Mouse (Mus musculus): ENCODE results near the gene Aqp1. TPM values are rescaled to one million over a fixed set of nuclear protein-coding genes. Genes with fewer than 3 reads are reported as not detected.

The Aqp1 gene
- polyA plus RNA-seq, 1 experiment from 2014 or later, result 69.9 TPM

- Histone ChIP-seq H3K4me1 (ENCODE audit: insufficient read depth, low read length) (peaks cover 4% of the 10 kb centered on the region), H3K9ac (replicated peaks; ENCODE audit: low read length) (no peak overlapping the region), H3K4me2 (replicated peaks; ENCODE audit: low read depth, low read length) (no peak overlapping the region), H3K27ac (ENCODE audit: low read length) (no peak overlapping the region), H3K9me3 (ENCODE audit: low read length) (no peaks in the 10 kb centered on the region), H3K27me3 (ENCODE audit: insufficient read depth, low read length) (0 out of 2 replicates have a peak, but pooled peaks cover 2% of the 10 kb centered on the region), H3K36me3 (ENCODE audit: insufficient read depth, low read length) (no peaks in the 10 kb centered on the region), H3K4me3 (ENCODE audit: low read length) (no peak overlapping the region)
- ATAC-seq (ENCODE audit: low FRiP score, low TSS enrichment), result no peak
- WGBS, result 18% methylated on average over 4 of the region's 4 CpGs
These were observed 55.6 kb downstream of the Aqp1 start for GRCm38 (mm10) chr6:55391814-55392213.

GRCm38 (mm10) chr6:55392453-55392852 is 56.2 kb downstream of the Aqp1 start:
- Histone ChIP-seq H3K4me1 (ENCODE audit: insufficient read depth, low read length) (peaks cover 5% of the 10 kb centered on the region), H3K27me3 (ENCODE audit: insufficient read depth, low read length) (0 out of 2 replicates have a peak, but pooled peaks cover 2% of the 10 kb centered on the region), H3K9ac (replicated peaks; ENCODE audit: low read length) (no peak overlapping the region), H3K36me3 (ENCODE audit: insufficient read depth, low read length) (no peaks in the 10 kb centered on the region), H3K4me3 (ENCODE audit: low read length) (no peak overlapping the region), H3K4me2 (replicated peaks; ENCODE audit: low read depth, low read length) (0 out of 2 replicates have a peak overlapping the region, but pooled peaks have one; percentile 7), H3K9me3 (ENCODE audit: low read length) (no peaks in the 10 kb centered on the region), H3K27ac (ENCODE audit: low read length) (no peak overlapping the region)
- ATAC-seq (ENCODE audit: low FRiP score, low TSS enrichment), result peak; percentile 70
- 8% methylated on average over 4 of the region's 4 CpGs for WGBS

GRCm38 (mm10) chr6:55394854-55395253 is 58.6 kb downstream of the Aqp1 start:
- Histone ChIP-seq H3K36me3 (ENCODE audit: insufficient read depth, low read length) (no peaks in the 10 kb centered on the region), H3K9me3 (ENCODE audit: low read length) (no peaks in the 10 kb centered on the region), H3K27ac (ENCODE audit: low read length) (no peak overlapping the region), H3K4me1 (ENCODE audit: insufficient read depth, low read length) (peaks cover 5% of the 10 kb centered on the region), H3K27me3 (ENCODE audit: insufficient read depth, low read length) (no peaks in the 10 kb centered on the region), H3K4me2 (replicated peaks; ENCODE audit: low read depth, low read length) (no peak overlapping the region), H3K9ac (replicated peaks; ENCODE audit: low read length) (no peak overlapping the region), H3K4me3 (ENCODE audit: low read length) (no peak overlapping the region)
- WGBS, result 79% methylated on average over 10 of the region's 10 CpGs
- no peak for ATAC-seq (ENCODE audit: low FRiP score, low TSS enrichment)

DNA sequence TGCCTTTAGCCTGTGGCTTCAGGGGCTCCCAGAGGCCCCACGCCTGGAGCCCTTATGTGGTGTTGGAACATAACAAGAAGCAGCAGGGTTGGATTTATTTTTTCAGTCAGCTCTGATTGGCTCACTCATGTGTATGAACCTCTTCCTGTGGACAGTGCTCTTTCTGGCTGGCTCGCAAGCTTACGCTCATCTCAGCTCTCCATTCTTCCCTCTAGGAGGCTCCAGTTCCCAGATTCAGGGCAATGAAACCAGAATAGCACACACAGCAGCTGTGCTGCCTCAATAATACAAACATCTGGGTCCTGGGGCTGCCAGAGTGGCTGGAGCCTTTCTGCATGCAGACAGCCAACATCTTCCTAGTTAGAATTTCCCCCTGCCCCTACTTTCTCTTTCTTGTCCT is 59.9 kb downstream of the Aqp1 start:
- H3K36me3 ChIP-seq (ENCODE audit: insufficient read depth, low read length), result no peaks in the 10 kb centered on the region
- no peak overlapping the region for H3K9ac ChIP-seq (replicated peaks; ENCODE audit: low read length)
- peak; percentile 79 for ATAC-seq (ENCODE audit: low FRiP score, low TSS enrichment)
- no peaks in the 10 kb centered on the region for H3K27me3 ChIP-seq (ENCODE audit: insufficient read depth, low read length)
- H3K4me2 ChIP-seq (replicated peaks; ENCODE audit: low read depth, low read length), result no peak overlapping the region
- no peaks in the 10 kb centered on the region for H3K9me3 ChIP-seq (ENCODE audit: low read length)
- H3K27ac ChIP-seq (ENCODE audit: low read length), result 0 out of 2 replicates have a peak overlapping the region, but pooled peaks have one; percentile 31
- peaks cover 5% of the 10 kb centered on the region for H3K4me1 ChIP-seq (ENCODE audit: insufficient read depth, low read length)
- no peak overlapping the region for H3K4me3 ChIP-seq (ENCODE audit: low read length)
- WGBS, result 33% methylated on average over 3 of the region's 3 CpGs

DNA sequence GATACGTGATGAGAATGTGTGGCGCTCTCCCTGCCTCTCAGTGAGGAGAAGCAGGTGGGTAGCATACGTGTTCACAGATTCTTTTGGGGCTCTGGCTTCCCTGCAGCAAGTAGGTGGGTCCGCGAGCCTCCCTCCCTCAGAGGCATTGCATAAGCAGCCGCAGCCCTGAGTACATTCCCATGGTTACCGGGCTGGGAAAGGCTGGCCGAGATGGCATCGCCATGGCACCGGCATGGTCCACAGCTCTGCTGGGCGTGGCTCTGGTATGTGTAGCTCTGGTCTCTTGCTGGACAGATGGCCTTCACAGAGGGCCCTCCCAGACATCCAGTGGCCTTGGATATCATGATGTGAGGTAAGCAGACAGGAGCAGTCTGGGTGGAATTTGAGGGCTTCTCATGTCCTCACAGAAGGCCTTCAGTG is 60.4 kb downstream of the Aqp1 start:
- H3K4me3 ChIP-seq (ENCODE audit: low read length), result no peak overlapping the region
- no peak overlapping the region for H3K4me2 ChIP-seq (replicated peaks; ENCODE audit: low read depth, low read length)
- WGBS, result 50% methylated on average over 11 of the region's 11 CpGs
- H3K9ac ChIP-seq (replicated peaks; ENCODE audit: low read length), result no peak overlapping the region
- H3K27me3 ChIP-seq (ENCODE audit: insufficient read depth, low read length), result no peaks in the 10 kb centered on the region
- H3K4me1 ChIP-seq (ENCODE audit: insufficient read depth, low read length), result peaks cover 5% of the 10 kb centered on the region
- 0 out of 2 replicates have a peak overlapping the region, but pooled peaks have one; percentile 31 for H3K27ac ChIP-seq (ENCODE audit: low read length)
- no peaks in the 10 kb centered on the region for H3K36me3 ChIP-seq (ENCODE audit: insufficient read depth, low read length)
- no peaks in the 10 kb centered on the region for H3K9me3 ChIP-seq (ENCODE audit: low read length)
- 0 out of 2 replicates have a peak, but pooled peaks have one; percentile 35 for ATAC-seq (ENCODE audit: low FRiP score, low TSS enrichment)

Small RNA genes within 50 kb of the gene (microRNA-seq; reads per million reads assigned to microRNA genes)
- not detected for gene Gm25458

Other genes with a start within 250 kb of the Aqp1 start
- 0.11 and 0.12 TPM in 2 replicates for gene Crhr2, start 203.4 kb upstream of the Aqp1 start, polyA plus RNA-seq (2015; fragmentation: Nextera tagmentation; extraction: Ambion mirVana)
- gene Inmt, start 161.4 kb upstream of the Aqp1 start, polyA plus RNA-seq (2015; fragmentation: Nextera tagmentation; extraction: Ambion mirVana), result 11.2 and 13.8 TPM in 2 replicates
- gene Mindy4, start 133.0 kb upstream of the Aqp1 start, polyA plus RNA-seq (2015; fragmentation: Nextera tagmentation; extraction: Ambion mirVana), result 17.0 and 19.3 TPM in 2 replicates
- 0.17 and 0.18 TPM in 2 replicates for gene Ghrhr, start 39.9 kb downstream of the Aqp1 start, polyA plus RNA-seq (2015; fragmentation: Nextera tagmentation; extraction: Ambion mirVana)
- 2.5 and 2.7 TPM in 2 replicates for gene Adcyap1r1, start 115.5 kb downstream of the Aqp1 start, polyA plus RNA-seq (2015; fragmentation: Nextera tagmentation; extraction: Ambion mirVana)

All from kidney, embryonic 16.5 days (tissue).